Mouse (Mus musculus) 3134 (cell line): ENCODE data around the gene Pcdh7.
A peak's percentile ranks its signal among the peaks of the same experiment; 100 is the strongest.

Source experiments
- DNase-seq: peaks from one replicate; pipeline ENCODE4 v3.0.0-alpha.2; 2011; ENCODE audit warnings: low spot score; ENCODE audit not compliant: insufficient read length; ENCODE audit errors: extremely low read depth

The Pcdh7 gene

DNA sequence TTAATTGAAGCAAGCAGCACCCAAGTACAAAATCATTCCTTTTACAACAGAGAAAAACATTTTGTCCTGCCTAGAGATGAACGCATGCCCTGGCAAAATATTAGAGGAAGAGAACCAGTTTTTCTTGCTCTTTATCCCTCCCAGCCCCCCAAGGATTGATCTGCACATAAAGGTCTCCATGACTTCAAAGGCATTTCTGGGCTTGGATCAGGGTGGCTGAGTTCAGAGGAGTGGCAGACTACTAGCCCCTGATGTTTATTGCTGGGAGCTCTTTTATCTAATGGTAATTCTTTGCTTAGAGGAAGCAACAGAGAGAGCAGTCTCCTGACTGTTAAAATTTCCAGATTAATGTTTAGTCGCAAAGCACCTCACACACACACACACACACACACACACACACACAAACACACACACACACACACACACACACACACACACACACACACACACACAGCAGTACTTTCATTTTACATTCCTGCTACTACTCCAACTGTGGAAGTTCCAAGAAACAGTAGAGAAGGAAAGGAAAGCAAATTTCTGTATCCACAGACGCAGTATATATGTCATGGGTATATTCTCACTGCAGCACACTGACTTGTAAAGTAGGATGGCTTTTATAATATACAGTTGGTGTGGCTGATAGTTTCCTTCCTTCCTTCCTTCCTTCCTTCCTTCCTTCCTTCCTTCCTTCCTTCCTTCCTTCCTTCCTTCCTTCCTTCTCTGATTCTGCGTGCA, 71.2 kb downstream of the Pcdh7 start:
- no peak for DNase-seq

GRCm38 (mm10) chr5:57796337-57796736, 78.6 kb downstream of the Pcdh7 start:
- DNase-seq, result no peak

DNA sequence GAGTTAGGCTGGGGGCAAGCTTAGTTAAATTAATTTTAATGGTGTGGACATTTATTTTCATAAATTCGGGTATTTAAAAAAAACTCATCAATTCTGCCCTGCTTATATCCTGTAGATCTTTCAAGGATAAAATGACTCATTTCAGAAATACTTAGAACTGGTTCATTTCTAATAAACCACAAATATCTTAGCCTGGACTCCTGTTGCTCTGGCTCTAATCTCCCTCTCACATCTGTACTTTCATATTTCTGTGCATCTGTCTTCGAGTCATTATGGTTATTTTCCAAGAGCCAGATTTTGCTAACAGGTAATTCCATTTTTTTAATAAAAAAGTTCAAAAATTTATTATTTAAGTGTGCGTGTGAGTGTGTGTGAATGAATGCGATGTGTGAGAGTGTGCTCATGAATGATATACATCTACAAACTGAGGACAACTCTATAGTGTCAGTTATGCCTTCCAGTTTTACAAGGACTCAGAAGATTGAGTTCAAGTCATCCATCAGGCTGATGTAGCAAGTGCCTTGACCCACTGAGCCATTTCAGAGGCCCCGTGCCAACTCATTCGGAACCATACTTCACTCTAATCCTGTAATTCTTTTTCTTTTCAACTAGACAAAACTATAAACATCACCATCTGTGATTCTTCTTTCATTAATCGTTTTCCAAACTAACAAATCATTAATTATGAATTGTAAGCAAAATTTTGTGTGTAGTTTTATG, 80.3 kb downstream of the Pcdh7 start:
- no peak for DNase-seq

DNA sequence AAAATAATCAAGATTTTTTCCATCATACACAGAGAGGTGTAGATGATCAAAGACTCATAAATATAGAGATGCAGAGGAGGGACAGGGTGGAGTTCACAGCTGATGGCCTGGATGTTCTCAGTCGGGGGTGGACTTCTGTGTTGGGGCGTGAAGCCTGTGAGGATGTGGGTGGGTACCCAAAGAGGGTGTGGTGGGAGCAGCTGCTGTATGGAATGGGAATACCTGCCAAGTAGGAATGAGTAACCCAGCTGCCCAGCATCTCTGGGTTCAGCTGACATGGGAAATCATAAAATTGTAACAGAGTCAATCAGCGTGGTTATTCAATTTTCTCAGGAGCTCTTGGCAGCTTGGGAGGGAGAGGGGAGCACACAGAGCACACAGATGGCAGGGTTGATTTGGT, 85.3 kb downstream of the Pcdh7 start:
- peak; percentile 2 for DNase-seq

- no peak for DNase-seq
These were observed 86.1 kb downstream of the Pcdh7 start for GRCm38 (mm10) chr5:57803890-57804289.

- DNase-seq, result no peak
These were observed 89.6 kb downstream of the Pcdh7 start for GRCm38 (mm10) chr5:57807350-57807749.

GRCm38 (mm10) chr5:57810641-57811040, 92.9 kb downstream of the Pcdh7 start:
- no peak for DNase-seq

DNA sequence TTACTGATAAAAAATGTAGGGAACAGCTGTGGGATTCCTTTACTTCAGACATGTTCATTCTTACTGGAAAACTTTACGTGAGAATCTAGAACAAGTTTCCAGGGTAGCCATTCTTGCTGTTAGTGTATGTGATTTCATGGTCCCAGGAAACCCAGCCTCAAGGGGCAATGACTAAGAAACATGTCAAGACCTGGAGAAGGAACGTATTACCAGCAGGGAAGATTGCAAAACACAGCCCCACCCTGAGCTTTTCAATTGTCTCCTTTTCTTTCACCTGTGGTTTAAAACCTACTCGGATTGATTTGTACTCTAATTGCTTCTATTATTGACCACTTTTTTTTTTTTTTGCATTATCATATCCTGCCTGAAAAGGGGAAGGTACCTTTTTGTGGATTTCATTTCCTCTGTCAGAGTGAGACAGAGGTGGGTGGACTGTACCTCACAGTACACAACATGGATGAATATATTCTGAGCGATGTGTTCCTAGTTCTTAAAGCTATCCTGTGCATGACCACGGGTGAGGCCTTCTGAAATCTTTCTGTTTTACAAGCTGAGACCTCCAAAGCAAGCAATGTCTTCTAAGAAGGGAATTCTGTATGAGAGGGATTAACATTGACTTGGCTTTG, 98.3 kb downstream of the Pcdh7 start:
- no peak for DNase-seq

DNA sequence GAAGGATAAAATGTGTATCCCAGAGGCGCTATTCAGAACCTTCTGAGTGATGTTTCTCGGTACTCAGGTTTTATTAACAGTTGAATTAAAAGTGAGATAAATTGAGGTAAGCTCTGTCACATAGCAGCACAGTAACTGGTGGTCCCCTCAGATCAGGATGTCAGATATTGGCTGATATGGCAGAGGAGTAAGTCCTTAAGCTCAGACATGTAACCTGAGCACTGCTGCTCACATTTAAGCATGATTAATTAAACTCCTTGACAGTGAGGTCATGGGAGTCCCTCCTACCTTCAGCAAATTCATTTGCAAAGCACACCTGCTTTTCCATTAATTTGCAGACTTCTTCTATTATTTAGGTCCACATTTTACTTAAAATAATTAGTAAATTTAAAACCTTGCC, 102.0 kb downstream of the Pcdh7 start:
- DNase-seq, result no peak

DNA sequence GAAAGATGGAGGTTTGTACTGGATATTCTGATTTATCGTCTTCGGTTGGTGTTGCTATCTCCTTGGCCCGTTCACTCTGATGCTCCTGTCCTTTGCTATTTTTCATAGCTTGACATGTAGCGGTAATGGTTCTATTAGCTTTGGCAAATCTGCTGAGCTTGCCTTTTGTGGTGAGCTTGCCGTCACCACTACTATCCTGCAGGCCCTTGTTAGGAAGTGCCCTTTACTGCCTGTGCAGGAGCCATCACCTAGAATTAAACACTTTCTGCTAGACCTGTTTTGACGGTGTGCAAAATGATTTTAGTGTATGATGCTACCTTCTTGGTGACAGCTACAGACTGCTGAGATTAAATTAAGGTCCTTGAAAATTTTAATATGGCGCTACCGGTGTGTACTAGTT, 103.3 kb downstream of the Pcdh7 start:
- no peak for DNase-seq

DNA sequence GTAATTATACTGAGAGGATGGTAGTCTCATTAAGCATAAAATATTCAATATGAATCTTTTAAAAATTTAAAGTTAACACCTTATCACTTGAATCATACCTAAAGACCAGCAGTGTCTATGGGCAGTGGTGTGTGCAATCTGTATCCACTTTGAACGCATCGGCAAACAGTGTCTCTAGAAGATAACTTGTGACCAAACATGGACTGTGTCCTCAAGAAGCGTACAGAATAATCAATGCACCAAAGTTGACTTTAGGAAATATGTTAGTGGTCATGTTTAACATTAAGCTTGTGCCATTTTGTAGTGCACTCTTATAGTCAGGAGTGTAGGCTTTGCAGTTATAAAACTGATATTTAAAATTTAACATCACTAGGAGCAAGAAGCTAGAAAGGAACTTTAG, 110.7 kb downstream of the Pcdh7 start:
- no peak for DNase-seq

- DNase-seq, result no peak
These were observed 119.4 kb downstream of the Pcdh7 start for GRCm38 (mm10) chr5:57837150-57837549.

- no peak for DNase-seq
These were observed 123.8 kb downstream of the Pcdh7 start for GRCm38 (mm10) chr5:57841357-57842119.

- DNase-seq, result no peak
These were observed 129.7 kb downstream of the Pcdh7 start for GRCm38 (mm10) chr5:57847500-57847899.

- no peak for DNase-seq
These were observed 132.3 kb downstream of the Pcdh7 start for GRCm38 (mm10) chr5:57850111-57850510.

DNA sequence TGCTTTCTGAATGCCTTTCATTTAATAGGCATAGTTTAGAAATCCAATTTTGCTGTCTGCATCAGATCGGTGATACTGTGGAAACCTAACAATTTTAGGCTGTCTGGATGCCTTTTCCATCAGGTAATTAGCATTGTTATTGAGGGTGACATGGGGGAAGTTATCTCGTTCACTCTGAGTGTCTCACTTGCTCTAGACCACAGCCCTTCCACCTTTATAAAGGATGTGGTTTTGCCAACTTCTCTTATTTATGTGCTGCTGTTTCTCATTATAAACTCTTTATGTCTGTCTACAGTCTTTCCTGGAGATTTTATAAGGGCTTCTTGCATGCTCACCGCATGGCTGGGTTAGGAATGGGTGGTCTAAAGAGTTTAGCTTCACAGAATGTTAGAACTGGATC, 139.5 kb downstream of the Pcdh7 start:
- DNase-seq, result no peak

DNA sequence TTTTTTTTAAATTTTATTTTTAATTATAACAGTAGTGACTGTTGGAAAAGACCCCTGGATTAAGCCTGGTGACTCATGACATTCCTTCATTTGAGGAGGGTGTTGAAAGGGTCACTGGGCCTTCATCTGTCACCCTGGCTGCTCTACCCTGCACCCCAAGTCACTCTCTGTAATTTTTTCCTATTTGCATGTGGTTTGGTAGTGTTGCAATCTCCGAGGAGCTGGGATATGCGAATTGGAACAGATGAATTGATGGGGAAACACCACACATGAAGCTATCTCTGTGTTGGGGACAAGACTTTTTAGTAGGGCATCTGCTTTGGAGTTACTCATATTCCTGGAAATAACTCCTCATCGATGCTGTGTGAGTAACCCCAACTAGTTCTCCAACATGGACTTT, 146.5 kb downstream of the Pcdh7 start:
- no peak for DNase-seq

GRCm38 (mm10) chr5:57865256-57865655, 147.5 kb downstream of the Pcdh7 start:
- DNase-seq, result no peak

DNA sequence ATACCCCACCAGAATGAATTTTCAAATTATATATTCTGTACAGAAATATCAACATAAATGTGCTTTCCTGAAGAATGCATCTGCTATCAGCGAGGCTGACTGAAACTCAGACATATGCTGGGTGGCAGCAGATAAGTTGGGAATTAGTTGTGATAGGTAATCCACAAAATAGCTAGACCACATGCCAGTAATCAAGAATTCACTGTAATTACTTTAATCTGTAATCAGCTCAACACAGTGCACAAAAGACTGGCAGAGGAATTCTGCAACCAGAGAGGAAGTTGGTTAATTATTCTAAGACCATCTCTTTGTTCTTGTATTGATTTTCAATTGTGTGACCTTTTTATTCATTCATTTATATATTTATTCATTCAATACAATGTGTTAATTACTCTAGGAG, 148.3 kb downstream of the Pcdh7 start:
- DNase-seq, result no peak

GRCm38 (mm10) chr5:57867906-57868305, 150.1 kb downstream of the Pcdh7 start:
- DNase-seq, result no peak

GRCm38 (mm10) chr5:57868702-57869101, 150.9 kb downstream of the Pcdh7 start:
- no peak for DNase-seq
